ENCODE assay signal across 8 mouse cellular contexts in genomic region chr9:21090972-21091706, GRCm38 (mm10). TPM values are rescaled to one million over a fixed set of nuclear protein-coding genes. Genes with fewer than 3 reads are reported as not detected.
DNase-seq lines count a peak whose midpoint lies in the region; ATAC-seq lines count a peak whose summit lies in the region.

No protein-coding gene starts in this region.

- 3% methylated on average over 24 of the region's 24 CpGs for WGBS in kidney, embryonic 14.5 days
- WGBS in hindbrain, embryonic 12.5 days: 5% methylated on average over 24 of the region's 24 CpGs

- no peaks in the 10 kb centered on the region for H3K9me3 ChIP-seq in kidney, embryonic 14.5 days (ENCODE audit: control insufficient read depth, low read length)
- H3K9me3 ChIP-seq in hindbrain, embryonic 12.5 days (replicated peaks): no peaks in the 10 kb centered on the region

- H3K27ac ChIP-seq in kidney, embryonic 14.5 days (ENCODE audit: low read depth, low read length): peak overlapping the region; percentile 86
- H3K27ac ChIP-seq in brown adipose tissue, adult 24 weeks (replicated peaks; ENCODE audit: low read depth, low read length): no peak overlapping the region; the same call in 1 of the 2 replicates
- peak overlapping the region; percentile 92 for H3K27ac ChIP-seq in hindbrain, embryonic 12.5 days

- peak overlapping the region; percentile 88 for H3K4me2 ChIP-seq in kidney, embryonic 14.5 days (replicated peaks; ENCODE audit: low read depth, low read length)
- peak overlapping the region; percentile 90 for H3K4me2 ChIP-seq in hindbrain, embryonic 12.5 days (replicated peaks)

- H3K9ac ChIP-seq in kidney, embryonic 14.5 days (ENCODE audit: low read depth, low read length): peak overlapping the region; percentile 80
- peak overlapping the region; percentile 70 for H3K9ac ChIP-seq in hindbrain, embryonic 12.5 days

- H3K4me1 ChIP-seq in kidney, embryonic 14.5 days (ENCODE audit: control insufficient read depth, insufficient read depth, low read length): peaks cover 10% of the 10 kb centered on the region
- H3K4me1 ChIP-seq in brown adipose tissue, adult 24 weeks (ENCODE audit: control insufficient read depth, insufficient read depth, insufficient read length, low read length): peaks cover 6% of the 10 kb centered on the region
- peaks cover 20% of the 10 kb centered on the region for H3K4me1 ChIP-seq in hindbrain, embryonic 12.5 days

- H3K36me3 ChIP-seq in kidney, embryonic 14.5 days (ENCODE audit: control insufficient read depth, insufficient read depth, low read length): peaks cover 41% of the 10 kb centered on the region
- H3K36me3 ChIP-seq in hindbrain, embryonic 12.5 days: peaks cover 39% of the 10 kb centered on the region

- peak; percentile 15 for ATAC-seq in kidney, embryonic 14.5 days (ENCODE audit: low FRiP score, low TSS enrichment)
- ATAC-seq in hindbrain, embryonic 12.5 days (ENCODE audit: low FRiP score): no peak; the same call in 1 of the 2 replicates
- peak; percentile 6 for ATAC-seq in megakaryocyte-erythroid progenitor cell, adult 5-6 weeks (replicated peaks; ENCODE audit: low FRiP score, low TSS enrichment, poor library complexity, severe bottlenecking)

- no peaks in the 10 kb centered on the region for H3K27me3 ChIP-seq in kidney, embryonic 14.5 days (ENCODE audit: control insufficient read depth, insufficient read depth, low read length)
- H3K27me3 ChIP-seq in hindbrain, embryonic 12.5 days: no peaks in the 10 kb centered on the region

- H3K4me3 ChIP-seq in kidney, embryonic 14.5 days (ENCODE audit: low read length): peak overlapping the region; percentile 81
- H3K4me3 ChIP-seq in brown adipose tissue, adult 24 weeks (ENCODE audit: insufficient read depth, low read depth, low read length): peak overlapping the region; percentile 85
- H3K4me3 ChIP-seq in hindbrain, embryonic 12.5 days: peak overlapping the region; percentile 61

- no peak for DNase-seq in kidney, postnatal 10 days
- DNase-seq in urinary bladder, postnatal 14 days (ENCODE audit: low spot score): no peak
- no peak for DNase-seq in right cerebral cortex, postnatal 10 days (ENCODE audit: low spot score in 2 of 2)
- no peak for DNase-seq in cerebellum, adult 9-11 months

RNA-seq across cellular contexts. Expression of gene Gm38431, which starts 0.7 kb away (rescaled TPM):
- polyA plus RNA-seq in kidney, embryonic 14.5 days (2014; fragmentation: Nextera tagmentation; extraction: Ambion mirVana): 2.8 and 3.1 TPM in 2 replicates
- not detected in 2 replicates for polyA plus RNA-seq in brown adipose tissue, adult 24 weeks (2012; ENCODE audit: insufficient read depth, insufficient read length, missing spikeins)
- polyA plus RNA-seq in hindbrain, embryonic 12.5 days (2016; fragmentation: Nextera tagmentation; extraction: Ambion mirVana): 1.6 and 2.5 TPM in 2 replicates
- 38.6 and 39.7 TPM in 2 replicates for total RNA-seq in megakaryocyte-erythroid progenitor cell, adult 5-6 weeks (2014; fragmentation: Nextera tagmentation)
- 5.9 and 15.6 TPM in 2 replicates for total RNA-seq in megakaryocyte-erythroid progenitor cell, adult 5-6 weeks (2017)

RNA-seq across cellular contexts. Expression of gene Raver1, which starts 0.7 kb away (rescaled TPM):
- 70.6 and 96.0 TPM in 2 replicates for polyA plus RNA-seq in kidney, embryonic 14.5 days (2014; fragmentation: Nextera tagmentation; extraction: Ambion mirVana)
- polyA plus RNA-seq in brown adipose tissue, adult 24 weeks (2012; ENCODE audit: insufficient read depth, insufficient read length, missing spikeins): 15.5 and 16.4 TPM in 2 replicates
- polyA plus RNA-seq in hindbrain, embryonic 12.5 days (2016; fragmentation: Nextera tagmentation; extraction: Ambion mirVana): 58.8 and 66.9 TPM in 2 replicates
- 66.3 and 81.1 TPM in 2 replicates for total RNA-seq in megakaryocyte-erythroid progenitor cell, adult 5-6 weeks (2014; fragmentation: Nextera tagmentation)
- total RNA-seq in megakaryocyte-erythroid progenitor cell, adult 5-6 weeks (2017): 12.9 and 16.8 TPM in 2 replicates

RNA-seq across cellular contexts. Expression of gene Fdx1l, which starts 17.7 kb away (rescaled TPM):
- polyA plus RNA-seq in kidney, embryonic 14.5 days (2014; fragmentation: Nextera tagmentation; extraction: Ambion mirVana): 62.6 and 82.3 TPM in 2 replicates
- 52.7 and 55.1 TPM in 2 replicates for polyA plus RNA-seq in brown adipose tissue, adult 24 weeks (2012; ENCODE audit: insufficient read depth, insufficient read length, missing spikeins)
- 46.4 and 48.4 TPM in 2 replicates for polyA plus RNA-seq in hindbrain, embryonic 12.5 days (2016; fragmentation: Nextera tagmentation; extraction: Ambion mirVana)
- total RNA-seq in megakaryocyte-erythroid progenitor cell, adult 5-6 weeks (2014; fragmentation: Nextera tagmentation): 66.9 and 79.7 TPM in 2 replicates
- total RNA-seq in megakaryocyte-erythroid progenitor cell, adult 5-6 weeks (2017): 60.6 and 70.5 TPM in 2 replicates

RNA-seq across cellular contexts. Expression of gene Gm49373, which starts 18.2 kb away (rescaled TPM):
- polyA plus RNA-seq in kidney, embryonic 14.5 days (2014; fragmentation: Nextera tagmentation; extraction: Ambion mirVana): 0.64 and 0.90 TPM in 2 replicates
- 0.79 TPM in 1 of 2 replicates, not detected in the other for polyA plus RNA-seq in brown adipose tissue, adult 24 weeks (2012; ENCODE audit: insufficient read depth, insufficient read length, missing spikeins)
- 1.3 TPM in 2 replicates for polyA plus RNA-seq in hindbrain, embryonic 12.5 days (2016; fragmentation: Nextera tagmentation; extraction: Ambion mirVana)
- total RNA-seq in megakaryocyte-erythroid progenitor cell, adult 5-6 weeks (2014; fragmentation: Nextera tagmentation): 4.5 TPM in 1 of 2 replicates, not detected in the other
- total RNA-seq in megakaryocyte-erythroid progenitor cell, adult 5-6 weeks (2017): not detected in 2 replicates

RNA-seq across cellular contexts. Expression of gene Zglp1, which starts 24.2 kb away (rescaled TPM):
- 2.1 TPM in 1 of 2 replicates, not detected in the other for polyA plus RNA-seq in kidney, embryonic 14.5 days (2014; fragmentation: Nextera tagmentation; extraction: Ambion mirVana)
- polyA plus RNA-seq in brown adipose tissue, adult 24 weeks (2012; ENCODE audit: insufficient read depth, insufficient read length, missing spikeins): not detected in 2 replicates
- 2.4 TPM in 1 of 2 replicates, not detected in the other for polyA plus RNA-seq in hindbrain, embryonic 12.5 days (2016; fragmentation: Nextera tagmentation; extraction: Ambion mirVana)
- total RNA-seq in megakaryocyte-erythroid progenitor cell, adult 5-6 weeks (2014; fragmentation: Nextera tagmentation): 10.2 TPM in 1 of 2 replicates, not detected in the other
- total RNA-seq in megakaryocyte-erythroid progenitor cell, adult 5-6 weeks (2017): 1.7 TPM in 1 of 2 replicates, not detected in the other
